Mouse (Mus musculus) kidney, embryonic 15.5 days (tissue): ENCODE data around the gene Comt. TPM values are rescaled to one million over a fixed set of nuclear protein-coding genes. Genes with fewer than 3 reads are reported as not detected.
A peak's percentile ranks its signal among the peaks of the same experiment; 100 is the strongest.

Experiments used
- ATAC-seq: fragments of 200-750 bp; cut with Nextera tagmentation; replicated peaks from 2 replicates; pipeline ENCODE4 v1.8.0; 2017; ENCODE audit warnings: moderate TSS enrichment; ENCODE audit not compliant: low FRiP score
- H3K27ac ChIP-seq: fragments of 300-500 bp; sonication (generic); 2 replicates; pipeline ENCODE4 v1.5.1; 2015; ENCODE audit warnings: mild to moderate bottlenecking, inconsistent platforms
- H3K27me3 ChIP-seq: fragments of 300-500 bp; sonication (generic); 2 replicates; pipeline ENCODE4 v1.6.1; 2015; ENCODE audit warnings: inconsistent platforms
- H3K36me3 ChIP-seq: fragments of 300-500 bp; sonication (generic); 2 replicates; pipeline ENCODE4 v1.6.1; 2015; ENCODE audit warnings: inconsistent platforms
- H3K4me1 ChIP-seq: fragments of 300-500 bp; sonication (generic); 2 replicates; pipeline ENCODE4 v1.6.1; 2015; ENCODE audit warnings: inconsistent platforms
- H3K4me2 ChIP-seq: fragments of 300-500 bp; sonication (generic); 2 replicates; pipeline ENCODE4 v1.6.1; 2015; ENCODE audit warnings: moderate library complexity, mild to moderate bottlenecking, inconsistent platforms
- H3K4me3 ChIP-seq: fragments of 300-500 bp; sonication (generic); replicated peaks from 2 replicates; pipeline ENCODE4 v1.5.1; 2015; ENCODE audit warnings: mild to moderate bottlenecking, inconsistent platforms
- H3K9ac ChIP-seq: fragments of 300-500 bp; sonication (generic); 2 replicates; pipeline ENCODE4 v1.6.1; 2015; ENCODE audit warnings: mild to moderate bottlenecking, inconsistent platforms
- H3K9me3 ChIP-seq: fragments of 300-500 bp; sonication (generic); replicated peaks from 2 replicates; pipeline ENCODE4 v1.6.1; 2016; ENCODE audit warnings: inconsistent platforms
- WGBS: fragments of 180-500 bp; shearing (Covaris S2); methylation state at CpG from one replicate; pipeline ENCODE4 v1.1.7; 2015; ENCODE audit warnings: mixed read lengths; 5-methylcytosine and 5-hydroxymethylcytosine counted together
- polyA plus RNA-seq: library from polyadenylated mRNA; unstranded; fragments of >200 nt; fragmentation: Nextera tagmentation; extraction: Ambion mirVana; gene quantifications from 2 replicates; pipeline ENCODE4 v1.2.1, GENCODE M21; 2015

The Comt gene
- polyA plus RNA-seq, 1 experiment from 2014 or later, result 103 TPM

DNA sequence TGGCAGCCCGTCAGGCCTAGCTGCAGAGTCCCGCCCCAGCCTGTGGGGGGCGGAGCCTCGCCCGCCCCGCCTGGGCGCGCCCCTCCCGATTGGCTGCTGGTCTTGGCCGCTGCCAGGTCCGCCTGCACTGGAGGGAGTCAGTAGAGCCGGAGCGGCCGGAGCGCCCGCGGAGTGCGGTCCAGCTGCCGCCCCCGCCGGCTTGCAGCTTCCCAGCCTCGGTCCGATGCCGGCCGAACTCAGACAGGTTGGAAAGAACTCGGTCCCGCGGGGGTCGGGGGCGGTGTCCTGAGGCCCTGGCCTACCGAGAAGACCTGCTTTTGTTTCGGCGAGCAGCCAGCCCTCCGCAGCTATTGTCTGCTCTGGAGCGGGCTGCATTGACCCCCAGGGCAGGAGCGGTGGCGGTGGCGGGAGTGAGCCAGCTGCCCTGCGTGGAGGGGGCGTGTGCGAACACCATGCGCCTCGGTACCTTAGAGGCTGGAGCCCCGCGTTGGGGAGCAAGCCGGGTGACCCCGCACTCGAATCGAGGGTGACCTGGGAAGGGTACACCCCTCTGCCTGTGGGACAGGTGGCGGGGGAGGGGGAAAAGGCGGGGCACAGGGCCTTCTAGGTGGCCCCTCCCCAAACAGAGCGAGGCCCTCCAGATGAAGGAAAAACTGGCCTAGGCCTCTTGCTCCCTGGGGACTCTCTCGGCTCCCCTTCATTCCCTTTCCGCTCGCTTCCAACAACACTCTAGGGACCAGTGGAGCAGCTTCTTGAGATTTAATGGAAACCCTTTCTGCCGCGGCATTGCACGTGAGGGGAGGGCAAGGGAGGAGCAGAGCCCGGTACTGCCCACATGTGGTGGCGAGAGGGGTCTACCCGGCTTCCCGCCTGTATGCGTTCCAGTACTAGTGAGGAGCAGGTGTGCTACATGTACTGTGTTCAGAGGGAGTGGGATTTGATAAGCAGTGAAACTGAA is 33.9 kb downstream of the Comt start:
- peak; percentile 85 for ATAC-seq
- peaks cover 11% of the 10 kb centered on the region for H3K36me3 ChIP-seq
- H3K4me2 ChIP-seq, result peak overlapping the region; percentile 94
- no peaks in the 10 kb centered on the region for H3K9me3 ChIP-seq
- peak overlapping the region; percentile 65 for H3K4me3 ChIP-seq
- no peaks in the 10 kb centered on the region for H3K27me3 ChIP-seq
- WGBS, result under 1% methylated on average over 63 of the region's 63 CpGs
- peak overlapping the region; percentile 70 for H3K9ac ChIP-seq
- H3K27ac ChIP-seq, result peak overlapping the region; percentile 75
- peaks cover 67% of the 10 kb centered on the region for H3K4me1 ChIP-seq

DNA sequence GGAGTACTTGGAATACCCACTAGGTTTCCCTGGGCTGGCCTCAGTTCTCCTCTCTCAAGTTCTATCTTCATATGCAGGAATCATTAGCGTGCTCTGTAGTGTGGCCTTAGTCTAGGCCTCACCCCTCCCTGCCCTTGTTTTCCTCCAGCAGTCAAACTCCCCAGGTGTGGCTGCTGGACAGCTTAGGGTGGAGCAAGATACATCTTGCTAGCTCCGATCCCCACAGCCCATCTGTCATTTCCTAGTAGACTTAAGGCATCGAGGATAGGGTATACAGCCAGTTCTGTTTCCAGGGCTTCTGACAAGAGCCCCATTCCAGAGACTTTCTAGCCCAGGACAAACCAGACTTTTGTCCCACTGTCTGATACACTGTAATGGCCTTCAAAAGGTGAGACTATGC is 34.9 kb downstream of the Comt start:
- no peak for ATAC-seq
- Histone ChIP-seq H3K36me3 (peaks cover 1% of the 10 kb centered on the region), H3K4me1 (peaks cover 77% of the 10 kb centered on the region), H3K27me3 (no peaks in the 10 kb centered on the region), H3K4me2 (0 out of 2 replicates have a peak overlapping the region, but pooled peaks have one; percentile 94), H3K9ac (no peak overlapping the region), H3K27ac (no peak overlapping the region), H3K4me3 (no peak overlapping the region), H3K9me3 (no peaks in the 10 kb centered on the region)
- WGBS, result 93% methylated on average over 3 of the region's 3 CpGs

DNA sequence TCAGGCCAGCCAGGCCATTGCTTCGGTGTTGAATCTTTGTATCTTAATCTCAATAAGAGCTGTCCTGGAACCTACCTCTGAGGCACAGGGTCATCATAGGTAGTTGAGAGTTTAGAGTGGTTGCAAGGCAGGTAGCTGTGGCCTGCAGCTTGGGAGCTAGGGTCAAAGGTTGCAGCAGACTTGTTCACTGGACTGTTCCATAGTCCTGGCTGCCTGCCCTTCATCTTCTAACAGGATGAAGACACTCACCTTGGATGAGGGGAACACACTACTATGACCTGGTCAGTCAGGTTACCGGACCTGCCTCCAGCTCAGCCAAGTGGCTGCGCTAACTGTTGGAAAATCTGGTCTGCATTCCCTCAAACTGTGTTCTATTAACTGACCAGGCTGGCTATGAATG is 35.5 kb downstream of the Comt start:
- Histone ChIP-seq H3K9me3 (no peaks in the 10 kb centered on the region), H3K4me3 (no peak overlapping the region), H3K27ac (no peak overlapping the region), H3K27me3 (no peaks in the 10 kb centered on the region), H3K9ac (no peak overlapping the region), H3K4me2 (no peak overlapping the region), H3K36me3 (no peaks in the 10 kb centered on the region), H3K4me1 (peaks cover 72% of the 10 kb centered on the region)
- 94% methylated on average over 3 of the region's 3 CpGs for WGBS
- no peak for ATAC-seq

DNA sequence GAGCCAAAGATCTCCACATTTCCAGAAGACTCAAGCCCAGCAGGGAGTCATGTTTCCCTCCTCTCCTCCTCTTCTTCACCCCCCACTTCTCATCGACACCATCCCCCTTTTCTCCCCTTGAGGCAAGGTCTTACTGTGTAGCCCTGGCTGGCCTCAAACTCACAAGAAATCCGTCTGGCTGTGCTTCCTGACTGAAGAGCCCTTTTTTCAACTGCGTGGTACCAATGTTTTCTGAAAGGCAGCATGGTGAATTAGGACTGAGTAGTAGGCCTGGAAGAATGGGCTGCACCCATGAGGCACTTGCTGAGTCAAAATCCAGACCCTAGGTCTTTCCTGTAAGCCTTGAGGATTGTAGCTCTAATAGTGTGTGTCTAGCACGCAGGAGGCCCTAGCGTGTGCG is 36.3 kb downstream of the Comt start:
- Histone ChIP-seq H3K4me3 (no peak overlapping the region), H3K9ac (no peak overlapping the region), H3K36me3 (no peaks in the 10 kb centered on the region), H3K27me3 (no peaks in the 10 kb centered on the region), H3K27ac (no peak overlapping the region), H3K4me1 (peaks cover 67% of the 10 kb centered on the region), H3K9me3 (no peaks in the 10 kb centered on the region), H3K4me2 (no peak overlapping the region)
- WGBS, result 72% methylated on average over 6 of the region's 6 CpGs
- ATAC-seq, result no peak

DNA sequence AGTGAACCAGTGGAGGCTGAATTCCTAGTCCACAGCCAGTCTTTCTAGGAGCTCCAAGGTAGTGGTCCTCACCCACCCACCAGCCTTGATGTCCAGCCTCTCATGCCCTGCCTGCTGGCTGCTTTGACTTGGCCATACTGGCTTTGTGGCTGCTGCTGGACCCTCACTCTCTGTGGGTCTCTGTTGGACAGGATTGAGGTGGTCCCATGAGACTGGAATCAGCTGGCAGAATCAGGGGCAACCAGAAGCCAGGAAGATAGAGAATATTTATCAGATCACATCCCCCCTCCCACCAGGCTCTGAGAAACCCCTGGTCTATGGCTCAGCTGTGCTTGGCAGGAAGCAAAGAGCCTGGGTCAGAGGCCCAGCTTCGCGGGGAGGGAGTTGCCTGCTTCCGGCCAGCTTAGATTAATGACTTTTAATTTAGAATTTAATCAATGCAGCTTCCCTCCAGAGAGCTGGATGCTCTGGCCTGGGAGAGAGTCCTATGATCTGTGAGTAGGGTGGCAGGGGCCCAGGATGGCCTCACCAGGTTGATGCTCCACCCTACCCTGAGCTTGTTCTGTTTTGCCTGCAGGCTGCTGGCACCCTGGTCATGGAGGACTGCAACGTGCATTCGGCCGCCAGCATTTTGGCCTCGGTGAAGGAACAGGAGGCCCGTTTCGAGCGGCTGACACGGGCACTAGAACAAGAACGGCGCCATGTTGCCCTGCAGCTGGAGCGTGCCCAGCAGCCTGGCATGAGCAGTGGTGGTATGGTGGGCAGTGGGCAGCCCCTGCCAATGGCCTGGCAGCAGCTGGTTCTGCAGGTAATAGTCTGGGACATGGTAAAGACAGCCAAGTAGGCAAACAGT is 37.8 kb downstream of the Comt start:
- WGBS, result 72% methylated on average over 14 of the region's 14 CpGs
- no peak for ATAC-seq
- Histone ChIP-seq H3K4me2 (no peak overlapping the region), H3K9me3 (no peaks in the 10 kb centered on the region), H3K4me3 (no peak overlapping the region), H3K27me3 (no peaks in the 10 kb centered on the region), H3K36me3 (no peaks in the 10 kb centered on the region), H3K9ac (no peak overlapping the region), H3K27ac (peak overlapping the region; percentile 76), H3K4me1 (peaks cover 68% of the 10 kb centered on the region)

DNA sequence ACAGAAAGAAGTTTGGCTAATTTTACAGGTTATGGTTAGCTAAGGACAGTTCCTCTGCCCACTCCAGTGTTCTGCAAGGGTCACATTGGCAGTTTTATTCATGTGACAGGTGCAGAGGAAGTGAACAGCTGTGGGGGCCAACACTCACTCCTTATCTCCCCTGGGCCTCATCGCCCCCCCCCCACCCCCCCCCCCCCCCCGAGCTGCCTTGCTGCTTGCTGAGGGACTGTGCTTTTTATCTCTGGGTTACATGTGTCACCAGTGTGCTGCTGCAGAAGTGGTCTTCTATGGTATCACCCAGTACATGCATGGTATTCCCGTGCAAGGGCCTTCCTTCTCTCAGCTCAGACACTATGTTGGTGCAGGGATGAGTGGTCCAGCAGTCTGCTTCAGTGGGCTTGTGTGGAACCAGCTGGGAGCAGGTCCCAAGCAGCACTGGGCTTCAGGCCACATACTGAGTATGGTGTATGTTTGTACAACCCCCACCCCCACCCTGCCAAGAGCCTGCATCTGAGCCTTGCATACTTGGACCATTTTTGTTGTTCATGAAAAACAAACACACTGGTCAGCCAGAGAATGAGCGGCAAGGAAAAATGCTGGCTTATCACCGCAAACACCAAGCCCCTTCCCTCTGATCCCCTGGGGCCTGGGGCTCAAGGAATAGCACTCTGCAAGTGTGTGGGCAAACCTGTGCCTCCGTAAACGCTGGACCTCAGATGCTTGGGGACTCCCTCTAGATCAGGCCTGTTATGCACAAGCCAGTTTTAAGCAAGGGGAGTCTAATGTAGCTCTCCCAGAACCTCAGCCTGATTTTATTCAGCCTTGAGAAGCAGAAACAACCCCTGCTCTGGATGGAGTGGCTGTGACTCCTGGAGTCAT is 38.7 kb downstream of the Comt start:
- Histone ChIP-seq H3K36me3 (no peaks in the 10 kb centered on the region), H3K4me2 (no peak overlapping the region), H3K27ac (peak overlapping the region; percentile 76), H3K27me3 (no peaks in the 10 kb centered on the region), H3K9me3 (no peaks in the 10 kb centered on the region), H3K4me3 (no peak overlapping the region), H3K4me1 (peaks cover 65% of the 10 kb centered on the region), H3K9ac (no peak overlapping the region)
- 49% methylated on average over 6 of the region's 7 CpGs for WGBS
- ATAC-seq, result no peak

DNA sequence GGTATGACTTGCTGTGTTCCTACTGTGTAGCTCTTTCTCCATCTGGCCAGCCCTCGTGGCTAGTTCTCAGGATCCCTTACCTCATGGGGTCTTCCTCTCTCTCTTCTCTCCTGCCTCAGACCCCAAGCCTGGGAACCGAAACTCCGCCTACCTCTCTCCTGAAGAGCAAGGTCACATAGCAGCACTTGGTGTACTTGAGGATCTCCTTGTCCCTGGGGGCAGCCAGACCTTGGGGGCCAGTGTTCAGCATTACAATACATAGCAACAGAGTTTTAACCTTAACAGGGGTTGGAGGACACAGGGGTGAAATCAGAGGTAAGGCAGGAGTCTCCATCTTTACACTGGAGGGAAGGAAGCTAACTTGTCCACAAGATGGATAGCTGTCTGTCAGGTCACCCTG is 39.7 kb downstream of the Comt start:
- Histone ChIP-seq H3K9me3 (no peaks in the 10 kb centered on the region), H3K4me1 (peaks cover 61% of the 10 kb centered on the region), H3K36me3 (no peaks in the 10 kb centered on the region), H3K27ac (no peak overlapping the region), H3K9ac (no peak overlapping the region), H3K4me3 (no peak overlapping the region), H3K27me3 (no peaks in the 10 kb centered on the region), H3K4me2 (no peak overlapping the region)
- WGBS, result 69% methylated on average over 3 of the region's 3 CpGs
- ATAC-seq, result no peak

DNA sequence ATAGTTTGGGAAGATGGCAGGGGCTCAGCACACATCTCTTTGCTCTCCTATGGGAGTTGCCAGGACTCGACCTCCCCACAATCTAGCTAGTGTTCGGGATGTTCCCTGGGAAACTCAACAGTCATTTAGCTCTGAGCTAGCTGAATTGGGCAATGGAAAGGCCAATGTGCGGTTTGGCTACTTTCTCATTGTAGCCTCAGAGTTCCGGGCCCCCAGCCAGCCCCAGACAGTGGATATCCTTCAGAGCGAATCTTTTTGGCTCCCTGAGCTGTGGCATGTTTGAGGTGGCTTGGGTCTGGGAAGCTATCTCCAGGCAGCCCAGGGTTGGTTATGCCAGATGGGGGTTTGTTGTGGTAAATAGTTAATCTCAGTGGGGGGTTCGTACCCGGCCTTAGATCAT is 40.2 kb downstream of the Comt start:
- Histone ChIP-seq H3K9me3 (no peaks in the 10 kb centered on the region), H3K4me1 (peaks cover 62% of the 10 kb centered on the region), H3K4me2 (no peak overlapping the region), H3K27ac (no peak overlapping the region), H3K9ac (no peak overlapping the region), H3K36me3 (no peaks in the 10 kb centered on the region), H3K4me3 (no peak overlapping the region), H3K27me3 (no peaks in the 10 kb centered on the region)
- ATAC-seq, result no peak
- WGBS, result 81% methylated on average over 7 of the region's 7 CpGs

DNA sequence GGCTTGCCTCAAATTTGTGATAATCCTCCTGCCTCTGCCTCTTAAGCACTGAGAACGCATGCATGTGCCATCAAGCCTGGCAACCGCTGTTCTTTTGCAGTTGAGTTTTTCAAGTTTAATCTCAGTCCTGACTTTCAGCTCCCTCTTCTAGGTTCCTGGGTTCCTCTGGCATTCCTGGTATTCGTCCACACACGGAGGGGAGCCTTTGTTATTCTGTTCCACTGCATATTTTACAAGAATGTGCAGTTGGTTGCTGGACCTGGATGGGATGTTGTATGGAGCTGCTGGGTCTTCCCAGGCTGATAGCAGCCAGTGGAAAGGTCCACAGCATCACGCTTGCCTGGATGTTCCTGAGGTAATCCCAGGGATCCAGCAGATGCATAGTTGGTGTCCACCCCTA is 41.2 kb downstream of the Comt start:
- Histone ChIP-seq H3K27me3 (no peaks in the 10 kb centered on the region), H3K9me3 (no peaks in the 10 kb centered on the region), H3K36me3 (no peaks in the 10 kb centered on the region), H3K4me2 (no peak overlapping the region), H3K27ac (no peak overlapping the region), H3K4me1 (peaks cover 67% of the 10 kb centered on the region), H3K9ac (no peak overlapping the region), H3K4me3 (no peak overlapping the region)
- WGBS, result 78% methylated on average over 5 of the region's 5 CpGs
- ATAC-seq, result no peak

DNA sequence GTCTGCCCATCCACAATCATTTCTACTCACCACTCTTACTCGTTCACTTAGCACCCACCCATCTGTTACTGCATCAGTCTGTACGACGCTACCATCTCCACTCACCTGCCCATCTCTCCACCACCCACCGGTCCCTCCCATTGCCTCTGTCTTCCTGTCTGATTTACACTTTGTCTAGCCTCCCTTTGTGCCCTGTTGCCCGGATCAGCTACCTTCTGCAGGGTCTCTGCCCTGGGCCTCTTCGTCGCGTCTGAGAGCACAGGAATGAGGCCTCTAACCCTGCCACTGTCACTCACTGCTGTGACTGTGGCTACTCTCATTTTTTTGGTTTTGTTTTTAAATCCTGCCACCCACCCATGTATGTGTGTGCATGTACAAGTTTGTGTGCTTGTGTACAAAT is 42.0 kb downstream of the Comt start:
- peaks cover 67% of the 10 kb centered on the region for H3K4me1 ChIP-seq
- H3K36me3 ChIP-seq, result no peaks in the 10 kb centered on the region
- H3K9me3 ChIP-seq, result no peaks in the 10 kb centered on the region
- WGBS, result 35% methylated on average over 8 of the region's 8 CpGs
- no peak overlapping the region for H3K4me3 ChIP-seq
- H3K4me2 ChIP-seq, result no peak overlapping the region
- 0 out of 2 replicates have a peak overlapping the region, but pooled peaks have one; percentile 0 for H3K27ac ChIP-seq
- H3K9ac ChIP-seq, result no peak overlapping the region
- no peaks in the 10 kb centered on the region for H3K27me3 ChIP-seq
- ATAC-seq, result no peak

DNA sequence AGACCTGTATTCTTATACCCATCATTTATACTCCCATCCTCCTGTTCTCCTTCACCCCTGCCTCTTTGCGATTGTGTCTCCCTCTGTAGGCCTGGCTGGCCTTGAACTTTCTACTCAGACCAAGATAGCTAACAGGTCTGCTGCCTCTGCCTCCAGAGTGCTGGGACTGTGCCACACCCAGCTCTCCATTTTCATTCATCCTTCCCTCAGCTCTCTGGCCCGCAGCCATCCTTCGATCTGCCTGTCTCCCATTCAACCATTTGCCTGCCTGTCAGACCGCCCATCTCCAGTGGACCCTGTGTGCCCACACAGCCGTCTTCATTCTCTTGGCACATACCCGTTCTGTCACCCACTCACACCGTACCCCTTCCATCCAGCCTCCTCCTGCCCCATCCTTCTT is 42.4 kb downstream of the Comt start:
- Histone ChIP-seq H3K9me3 (no peaks in the 10 kb centered on the region), H3K9ac (no peak overlapping the region), H3K4me1 (peaks cover 66% of the 10 kb centered on the region), H3K27ac (0 out of 2 replicates have a peak overlapping the region, but pooled peaks have one; percentile 0), H3K4me3 (no peak overlapping the region), H3K36me3 (no peaks in the 10 kb centered on the region), H3K4me2 (no peak overlapping the region), H3K27me3 (no peaks in the 10 kb centered on the region)
- ATAC-seq, result no peak
- 70% methylated on average over 7 of the region's 7 CpGs for WGBS
